Mouse (Mus musculus) limb, embryonic 12.5 days (tissue): ENCODE measurements around the gene Abcb4. TPM values are rescaled to one million over a fixed set of nuclear protein-coding genes. Genes with fewer than 3 reads are reported as not detected.
"Not testable (repeated sequence)": the region's sequence is repeated elsewhere in the genome, so short reads cannot be mapped to it uniquely, and the experiment has no call there.

Experiments
- ATAC-seq: fragments of 200-750 bp; cut with Nextera tagmentation; 2 replicates; pipeline ENCODE4 v1.8.0; 2017; ENCODE audit warnings: low read depth, moderate TSS enrichment; ENCODE audit not compliant: insufficient number of reproducible peaks, insufficient read depth, low FRiP score, low TSS enrichment
- H3K27ac ChIP-seq: fragments of 300-500 bp; sonication (generic); 2 replicates; pipeline ENCODE4 v1.5.1; 2016; ENCODE audit warnings: mild to moderate bottlenecking, moderate library complexity
- H3K27me3 ChIP-seq: fragments of 300-500 bp; sonication (generic); 2 replicates; pipeline ENCODE4 v1.6.1; 2016; ENCODE audit warnings: mild to moderate bottlenecking, moderate library complexity
- H3K36me3 ChIP-seq: fragments of 300-500 bp; sonication (generic); 2 replicates; pipeline ENCODE4 v1.6.1; 2016; ENCODE audit warnings: mild to moderate bottlenecking, moderate library complexity
- H3K4me1 ChIP-seq: fragments of 300-500 bp; sonication (generic); replicated peaks from 2 replicates; pipeline ENCODE4 v1.6.1; 2016
- H3K4me2 ChIP-seq: fragments of 300-500 bp; sonication (generic); 2 replicates; pipeline ENCODE4 v1.6.1; 2016; ENCODE audit warnings: mild to moderate bottlenecking, moderate library complexity
- H3K4me3 ChIP-seq: fragments of 300-500 bp; sonication (generic); replicated peaks from 2 replicates; pipeline ENCODE4 v1.5.1; 2016; ENCODE audit warnings: mild to moderate bottlenecking
- H3K9ac ChIP-seq: fragments of 300-500 bp; sonication (generic); replicated peaks from 2 replicates; pipeline ENCODE4 v1.6.1; 2016; ENCODE audit warnings: mild to moderate bottlenecking, moderate library complexity
- H3K9me3 ChIP-seq: fragments of 300-500 bp; sonication (generic); 2 replicates; pipeline ENCODE4 v1.6.1; 2016; ENCODE audit warnings: mild to moderate bottlenecking, moderate library complexity
- WGBS: fragments of 180-500 bp; shearing (Covaris S2); methylation state at CpG from one replicate; pipeline ENCODE4 v1.1.7; 2016; 5-methylcytosine and 5-hydroxymethylcytosine counted together
- polyA plus RNA-seq: library from polyadenylated mRNA; unstranded; fragments of >200 nt; fragmentation: Nextera tagmentation; extraction: Ambion mirVana; gene quantifications from 2 replicates; pipeline ENCODE4 v1.2.1, GENCODE M21; 2016

Abcb4 gene
- polyA plus RNA-seq, 1 experiment from 2014 or later: 0.83 TPM

GRCm38 (mm10) chr5:8916400-8916799 is 22.9 kb downstream of the Abcb4 start:
- no peak overlapping the region for H3K27ac ChIP-seq

GRCm38 (mm10) chr5:8917069-8917468 is 23.6 kb downstream of the Abcb4 start:
- no peak for ATAC-seq
- no peak overlapping the region for H3K4me3 ChIP-seq
- H3K36me3 ChIP-seq: no peaks in the 10 kb centered on the region
- no peaks in the 10 kb centered on the region for H3K4me1 ChIP-seq
- H3K4me2 ChIP-seq: no peak overlapping the region
- no peaks in the 10 kb centered on the region for H3K9me3 ChIP-seq
- no peak overlapping the region for H3K9ac ChIP-seq
- H3K27ac ChIP-seq: no peak overlapping the region
- no peaks in the 10 kb centered on the region for H3K27me3 ChIP-seq
- WGBS: 56% methylated on average over 6 of the region's 6 CpGs

More at GRCm38 (mm10) chr5:8916400-8916799, 22.9 kb downstream of the Abcb4 start:
- no peak overlapping the region for H3K9ac ChIP-seq
- no peaks in the 10 kb centered on the region for H3K4me1 ChIP-seq
- 85% methylated on average over 2 of the region's 2 CpGs for WGBS
- no peaks in the 10 kb centered on the region for H3K36me3 ChIP-seq
- no peak overlapping the region for H3K4me2 ChIP-seq
- no peaks in the 10 kb centered on the region for H3K27me3 ChIP-seq
- ATAC-seq: no peak
- H3K4me3 ChIP-seq: no peak overlapping the region
- no peaks in the 10 kb centered on the region for H3K9me3 ChIP-seq

DNA sequence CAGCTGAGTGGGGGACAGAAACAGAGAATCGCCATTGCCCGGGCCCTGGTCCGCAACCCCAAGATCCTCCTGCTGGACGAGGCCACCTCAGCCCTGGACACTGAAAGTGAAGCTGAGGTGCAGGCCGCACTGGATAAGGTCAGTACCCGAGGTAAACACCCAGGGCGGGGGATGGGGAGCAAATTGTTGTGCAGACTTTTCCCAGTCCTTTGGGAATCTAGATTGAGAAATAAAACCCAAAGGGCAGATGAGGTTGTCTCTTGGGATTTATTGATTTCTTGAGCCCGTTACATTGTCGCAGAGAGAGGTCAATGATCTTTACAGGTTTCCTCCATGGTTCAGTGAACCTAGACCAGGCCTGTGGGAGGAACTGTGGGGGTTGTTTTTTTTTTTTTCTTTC is 34.9 kb downstream of the Abcb4 start:
- WGBS: 81% methylated on average over 9 of the region's 9 CpGs
- no peak overlapping the region for H3K4me3 ChIP-seq
- no peak overlapping the region for H3K9ac ChIP-seq
- no peaks in the 10 kb centered on the region for H3K36me3 ChIP-seq
- H3K4me1 ChIP-seq: no peaks in the 10 kb centered on the region
- no peaks in the 10 kb centered on the region for H3K27me3 ChIP-seq
- peaks cover 7% of the 10 kb centered on the region; the same call in 1 of the 2 replicates for H3K9me3 ChIP-seq
- H3K27ac ChIP-seq: no peak overlapping the region
- no peak overlapping the region for H3K4me2 ChIP-seq
- no peak for ATAC-seq

DNA sequence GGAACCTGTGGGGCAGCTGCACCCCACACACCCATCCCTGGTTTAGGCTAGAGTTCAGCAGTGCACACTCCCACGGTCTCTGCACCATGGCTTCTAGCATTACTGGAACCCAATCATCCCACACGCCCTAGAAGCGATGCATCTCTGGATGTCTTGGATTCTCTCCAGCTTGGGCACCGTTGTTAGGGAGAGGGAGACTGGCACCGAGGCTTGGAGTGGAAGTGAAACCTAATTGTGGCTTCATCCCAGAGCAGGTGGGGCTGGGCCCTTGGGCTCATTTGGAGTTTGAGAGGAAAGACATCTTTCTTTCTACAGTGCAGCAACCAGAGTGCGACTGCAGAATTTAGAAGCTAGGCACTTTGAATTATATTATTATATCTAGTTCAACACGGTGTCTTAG is 44.4 kb downstream of the Abcb4 start:
- Histone ChIP-seq H3K36me3 (no peaks in the 10 kb centered on the region), H3K27ac (no peak overlapping the region), H3K27me3 (no peaks in the 10 kb centered on the region), H3K4me2 (no peak overlapping the region), H3K4me3 (no peak overlapping the region), H3K9me3 (no peaks in the 10 kb centered on the region), H3K9ac (no peak overlapping the region), H3K4me1 (no peaks in the 10 kb centered on the region)
- WGBS: 89% methylated on average over 7 of the region's 7 CpGs
- no peak for ATAC-seq

DNA sequence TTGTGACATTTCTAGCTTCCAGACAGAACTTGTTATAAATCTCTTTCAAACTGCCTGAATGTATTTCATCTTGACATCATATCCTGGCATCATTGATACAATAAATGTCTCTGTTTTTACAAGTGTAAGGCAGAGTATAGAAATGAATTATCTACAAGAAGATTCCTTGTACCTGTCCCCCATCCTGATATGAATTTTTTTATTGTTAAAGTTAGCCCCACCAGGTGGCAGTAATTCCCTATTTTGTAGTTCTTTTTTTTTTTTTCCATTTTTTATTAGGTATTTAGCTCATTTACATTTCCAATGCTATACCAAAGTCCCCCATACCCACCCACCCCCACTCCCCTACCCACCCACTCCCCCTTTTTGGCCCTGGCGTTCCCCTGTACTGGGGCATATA is 47.7 kb downstream of the Abcb4 start:
- no CpG with 5 or more reads among the region's 1 CpGs for WGBS
- not testable (repeated sequence) for H3K27ac ChIP-seq, H3K36me3 ChIP-seq, H3K4me1 ChIP-seq, H3K9ac ChIP-seq, H3K9me3 ChIP-seq, H3K4me3 ChIP-seq, H3K4me2 ChIP-seq, H3K27me3 ChIP-seq, ATAC-seq

DNA sequence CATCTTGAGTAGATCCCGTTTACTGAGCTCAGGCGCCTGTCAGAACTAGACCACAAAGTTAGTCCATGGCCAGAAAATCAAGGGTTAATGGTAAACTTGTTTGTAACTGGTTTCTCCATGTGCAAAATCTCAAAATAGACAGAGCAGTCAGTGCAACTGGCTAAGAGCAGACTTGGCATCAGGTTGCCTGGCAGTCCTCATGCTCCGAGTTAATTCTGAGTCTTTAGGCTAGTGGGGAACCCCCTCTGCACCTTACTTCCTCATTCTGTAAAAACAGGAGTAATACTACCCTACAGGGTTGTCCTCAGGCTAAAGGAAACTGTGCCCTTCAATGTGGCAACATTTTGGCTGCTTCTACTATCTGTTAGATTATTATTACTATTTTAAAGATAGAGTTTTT is 50.3 kb downstream of the Abcb4 start:
- no peak overlapping the region for H3K4me2 ChIP-seq
- 64% methylated on average over 3 of the region's 3 CpGs for WGBS
- H3K27ac ChIP-seq: no peak overlapping the region
- no peaks in the 10 kb centered on the region for H3K36me3 ChIP-seq
- no peaks in the 10 kb centered on the region for H3K4me1 ChIP-seq
- H3K9ac ChIP-seq: no peak overlapping the region
- no peak for ATAC-seq
- H3K27me3 ChIP-seq: no peaks in the 10 kb centered on the region
- no peak overlapping the region for H3K4me3 ChIP-seq
- H3K9me3 ChIP-seq: no peaks in the 10 kb centered on the region

GRCm38 (mm10) chr5:8947423-8948110 is 54.0 kb downstream of the Abcb4 start:
- 81% methylated on average over 4 of the region's 4 CpGs for WGBS
- Histone ChIP-seq H3K27me3 (no peaks in the 10 kb centered on the region), H3K36me3 (no peaks in the 10 kb centered on the region), H3K27ac (no peak overlapping the region), H3K9me3 (no peaks in the 10 kb centered on the region), H3K4me2 (no peak overlapping the region), H3K9ac (no peak overlapping the region), H3K4me1 (no peaks in the 10 kb centered on the region), H3K4me3 (no peak overlapping the region)
- ATAC-seq: no peak

GRCm38 (mm10) chr5:8953660-8954059 is 60.1 kb downstream of the Abcb4 start:
- no peak overlapping the region for H3K27ac ChIP-seq
- ATAC-seq: no peak
- H3K9me3 ChIP-seq: no peaks in the 10 kb centered on the region
- no peaks in the 10 kb centered on the region for H3K27me3 ChIP-seq
- H3K4me2 ChIP-seq: no peak overlapping the region
- 84% methylated on average over 2 of the region's 2 CpGs for WGBS
- no peaks in the 10 kb centered on the region for H3K4me1 ChIP-seq
- no peak overlapping the region for H3K9ac ChIP-seq
- no peaks in the 10 kb centered on the region for H3K36me3 ChIP-seq
- no peak overlapping the region for H3K4me3 ChIP-seq

DNA sequence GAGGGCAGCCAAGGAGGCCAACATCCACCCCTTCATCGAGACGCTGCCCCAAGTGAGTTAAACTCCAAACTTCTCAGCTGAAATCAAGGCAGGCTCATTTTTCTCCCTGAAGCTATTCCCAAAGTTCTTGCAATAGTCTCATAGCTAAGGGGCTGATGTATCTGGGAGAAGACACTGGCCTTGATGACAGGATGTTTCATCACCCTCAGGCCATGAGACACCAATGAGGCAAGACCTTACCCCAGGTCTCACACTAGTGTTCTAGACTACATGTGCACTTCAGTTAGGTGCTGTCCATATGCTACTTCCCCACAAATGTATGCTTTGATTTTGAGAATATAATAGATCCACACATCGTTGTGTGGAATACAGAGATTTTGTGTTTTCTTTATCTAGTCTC is 62.0 kb downstream of the Abcb4 start:
- no peak overlapping the region for H3K4me3 ChIP-seq
- no peaks in the 10 kb centered on the region for H3K4me1 ChIP-seq
- no peaks in the 10 kb centered on the region for H3K36me3 ChIP-seq
- no peak for ATAC-seq
- WGBS: 97% methylated on average over 3 of the region's 3 CpGs
- no peak overlapping the region for H3K4me2 ChIP-seq
- no peak overlapping the region for H3K9ac ChIP-seq
- H3K27ac ChIP-seq: no peak overlapping the region
- no peaks in the 10 kb centered on the region for H3K27me3 ChIP-seq
- no peaks in the 10 kb centered on the region for H3K9me3 ChIP-seq

DNA sequence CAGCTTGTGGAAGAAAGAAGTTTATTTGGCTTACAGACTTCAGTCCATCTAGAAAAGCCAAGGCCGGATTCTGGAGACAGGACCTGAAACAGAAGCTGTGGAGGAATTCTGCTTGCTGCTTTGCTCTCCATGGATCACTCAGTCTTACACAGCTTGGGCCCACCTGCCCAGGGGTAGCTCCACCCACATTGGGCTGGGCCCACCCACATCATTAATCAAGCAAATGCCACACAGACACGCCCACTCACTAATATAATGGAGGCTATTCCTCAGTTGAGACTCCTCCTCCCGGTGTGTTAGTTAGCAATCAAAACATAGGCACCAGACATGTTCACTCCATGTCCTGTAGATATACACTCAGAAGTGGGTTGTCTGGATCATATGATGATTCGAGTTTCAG is 67.0 kb downstream of the Abcb4 start:
- no peaks in the 10 kb centered on the region for H3K9me3 ChIP-seq

GRCm38 (mm10) chr5:8964487-8964886 is 71.0 kb downstream of the Abcb4 start:
- ATAC-seq: no peak
- H3K27ac ChIP-seq: no peak overlapping the region
- WGBS: 92% methylated on average over 5 of the region's 5 CpGs

More for the DNA sequence above, 67.0 kb downstream of the Abcb4 start:
- no peak overlapping the region for H3K9ac ChIP-seq
- H3K27me3 ChIP-seq: no peaks in the 10 kb centered on the region
- ATAC-seq: no peak
- no peak overlapping the region for H3K4me3 ChIP-seq
- no peaks in the 10 kb centered on the region for H3K4me1 ChIP-seq
- WGBS: 81% methylated on average over 4 of the region's 4 CpGs
- H3K36me3 ChIP-seq: peaks cover 24% of the 10 kb centered on the region
- H3K27ac ChIP-seq: no peak overlapping the region
- H3K4me2 ChIP-seq: no peak overlapping the region

DNA sequence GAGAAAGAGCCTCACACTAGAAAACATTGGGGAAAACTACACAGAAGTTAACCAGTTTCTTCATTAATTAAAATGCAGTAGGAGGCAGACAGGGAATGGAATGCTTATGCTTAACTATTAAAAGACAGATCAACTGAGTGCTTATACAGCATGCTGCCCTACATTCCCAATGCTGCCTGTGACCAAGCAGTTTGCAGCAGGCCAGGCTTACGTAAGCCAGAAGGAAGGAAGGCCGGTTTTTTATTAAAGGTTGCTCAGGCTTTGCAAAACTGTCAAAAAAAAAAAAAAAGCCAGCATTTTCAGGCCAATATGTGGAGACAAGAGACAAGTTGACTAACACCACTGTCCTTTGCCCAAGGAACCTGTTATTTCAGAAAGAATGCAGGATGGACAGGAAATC is 77.2 kb downstream of the Abcb4 start:
- Histone ChIP-seq H3K36me3 (peaks cover 83% of the 10 kb centered on the region), H3K27ac (no peak overlapping the region), H3K4me2 (no peak overlapping the region), H3K9me3 (no peaks in the 10 kb centered on the region), H3K4me3 (no peak overlapping the region), H3K9ac (no peak overlapping the region), H3K27me3 (no peaks in the 10 kb centered on the region), H3K4me1 (no peaks in the 10 kb centered on the region)
- 89% methylated on average over 2 of the region's 2 CpGs for WGBS
- no peak for ATAC-seq

More at GRCm38 (mm10) chr5:8964487-8964886, 71.0 kb downstream of the Abcb4 start:
- H3K36me3 ChIP-seq: peaks cover 61% of the 10 kb centered on the region
- no peak overlapping the region for H3K4me2 ChIP-seq
- no peak overlapping the region for H3K4me3 ChIP-seq
- H3K9me3 ChIP-seq: no peaks in the 10 kb centered on the region
- H3K4me1 ChIP-seq: no peaks in the 10 kb centered on the region
- H3K9ac ChIP-seq: no peak overlapping the region
- H3K27me3 ChIP-seq: no peaks in the 10 kb centered on the region
